In genomic region chr11:119155638-119156480, GRCm38 (mm10) we compare ENCODE assay signal across 14 mouse cellular contexts.
DNase-seq lines count a peak whose midpoint lies in the region; ATAC-seq lines count a peak whose summit lies in the region.
"Had no signal": no experiment of that assay in that cellular context is flagged by ENCODE, and none has a peak within 500 bp of the region (broad histone marks: within the 10 kb centered on the region; RNA-seq: fewer than 3 reads in every experiment).

No protein-coding gene starts in this region.

- peaks cover 11% of the 10 kb centered on the region; the same call in 1 of the 2 replicates for H3K27me3 ChIP-seq in forebrain, embryonic 13.5 days
- no peaks in the 10 kb centered on the region; the same call in 1 of the 2 replicates for H3K27me3 ChIP-seq in midbrain, embryonic 13.5 days

- H3K9me3 ChIP-seq in forebrain, embryonic 13.5 days (replicated peaks): no peaks in the 10 kb centered on the region
- H3K9me3 ChIP-seq in midbrain, embryonic 13.5 days: no peaks in the 10 kb centered on the region
- H3K9me3 ChIP-seq: liver, embryonic 12.5 days had no signal

- H3K4me2 ChIP-seq in forebrain, embryonic 13.5 days: peak overlapping the region; percentile 45
- H3K4me2 ChIP-seq in midbrain, embryonic 13.5 days (replicated peaks): peak overlapping the region; percentile 45
- H3K4me2 ChIP-seq: liver, embryonic 12.5 days had no signal

- no peak overlapping the region for H3K4me3 ChIP-seq in forebrain, embryonic 13.5 days
- no peak overlapping the region for H3K4me3 ChIP-seq in midbrain, embryonic 13.5 days (replicated peaks)
- H3K4me3 ChIP-seq: liver, embryonic 12.5 days had no signal

- peak overlapping the region; percentile 89 for H3K27ac ChIP-seq in forebrain, embryonic 13.5 days
- peak overlapping the region; percentile 88 for H3K27ac ChIP-seq in midbrain, embryonic 13.5 days
- H3K27ac ChIP-seq: liver, embryonic 12.5 days had no signal

- peak; percentile 37 for ATAC-seq in forebrain, embryonic 13.5 days
- peak; percentile 34 for ATAC-seq in midbrain, embryonic 13.5 days
- ATAC-seq: liver, embryonic 12.5 days had no signal

- peak overlapping the region; percentile 56; the same call in 1 of the 2 replicates for H3K9ac ChIP-seq in forebrain, embryonic 13.5 days
- peak overlapping the region; percentile 59 for H3K9ac ChIP-seq in midbrain, embryonic 13.5 days (replicated peaks)
- H3K9ac ChIP-seq: liver, embryonic 12.5 days had no signal

- peaks cover 62% of the 10 kb centered on the region for H3K4me1 ChIP-seq in forebrain, embryonic 13.5 days
- H3K4me1 ChIP-seq in midbrain, embryonic 13.5 days (replicated peaks): peaks cover 64% of the 10 kb centered on the region
- H3K4me1 ChIP-seq: liver, embryonic 12.5 days had no signal

- DNase-seq in R1 (ENCODE audit: low read depth, low spot score): peak; percentile 93
- DNase-seq in kidney, adult 8-10 months: peak; percentile 70 to 75
- no peak for DNase-seq in lung, postnatal 36 days
- DNase-seq in cerebellum, adult 9-10 months: no peak
- DNase-seq in spleen, adult 12 weeks (ENCODE audit: low spot score): no peak
- DNase-seq in B cell, adult 2 months: no peak
- DNase-seq: adrenal gland, adult 8-10 months; cerebellum, adult 11 months; lung, postnatal 4 days; right cerebral cortex, postnatal 25 days had no signal

- WGBS in forebrain, embryonic 13.5 days: 20% methylated on average over 30 of the region's 30 CpGs
- WGBS in midbrain, embryonic 13.5 days: 16% methylated on average over 30 of the region's 30 CpGs

- H3K36me3 ChIP-seq in forebrain, embryonic 13.5 days (ENCODE audit: poor library complexity, severe bottlenecking): peaks cover 48% of the 10 kb centered on the region
- peaks cover 47% of the 10 kb centered on the region for H3K36me3 ChIP-seq in midbrain, embryonic 13.5 days
- H3K36me3 ChIP-seq: G1E; liver, embryonic 12.5 days had no signal

Comparison
In these comparisons a context has a peak if more than half of its experiments do, and no peak if none do; other contexts are left out.
1. DNase-seq: peak in R1 (single experiment) and kidney, adult 8-10 months (2 of 2); none in lung, postnatal 36 days (single experiment), cerebellum, adult 9-10 months (single experiment), spleen, adult 12 weeks (single experiment) and B cell, adult 2 months (0 of 2).